Comparison of ENCODE assay signal across 28 mouse cellular contexts in genomic region chr11:25167939-25168338, GRCm38 (mm10).
"Had no signal": no experiment of that assay in that cellular context is flagged by ENCODE, and none has a peak within 500 bp of the region (broad histone marks: within the 10 kb centered on the region; RNA-seq: fewer than 3 reads in every experiment).

No protein-coding gene starts in this region.

- H3K9ac ChIP-seq: heart, embryonic 13.5 days; heart, embryonic 15.5 days; hindbrain, embryonic 13.5 days; hindbrain, embryonic 15.5 days; kidney, embryonic 15.5 days; limb, embryonic 12.5 days; liver, embryonic 13.5 days; liver, embryonic 15.5 days had no signal

- H3K27me3 ChIP-seq: heart, embryonic 13.5 days; heart, embryonic 15.5 days; hindbrain, embryonic 13.5 days; hindbrain, embryonic 15.5 days; kidney, embryonic 15.5 days; limb, embryonic 12.5 days; liver, embryonic 13.5 days; liver, embryonic 15.5 days had no signal

- DNase-seq: gastrocnemius, adult 2 months; gastrocnemius, postnatal 10 days; gastrocnemius, postnatal 25 days; heart, adult 18-20 months; heart, postnatal 14 days; heart, postnatal 36 days; kidney, adult 11 months; kidney, adult 2 months; kidney, adult 9 months; kidney, postnatal 14 days; kidney, postnatal 36 days; liver; liver, embryonic 13.5 days had no signal

- H3K4me1 ChIP-seq: heart, embryonic 15.5 days; hindbrain, embryonic 13.5 days; hindbrain, embryonic 15.5 days; kidney, embryonic 15.5 days; limb, embryonic 10.5 days; limb, embryonic 12.5 days; liver, embryonic 13.5 days; liver, embryonic 15.5 days had no signal

- H3K27ac ChIP-seq: gastrocnemius, adult 2 months; heart, embryonic 13.5 days; heart, embryonic 15.5 days; hindbrain, embryonic 13.5 days; hindbrain, embryonic 15.5 days; hindbrain, postnatal 0 days; kidney, embryonic 15.5 days; kidney, postnatal 0 days; layer of hippocampus, adult 2 months; left cerebral cortex, adult 2 months; limb, embryonic 10.5 days; limb, embryonic 12.5 days; liver, embryonic 13.5 days; liver, embryonic 15.5 days had no signal

- H3K4me2 ChIP-seq: heart, embryonic 11.5 days; heart, embryonic 13.5 days; heart, embryonic 15.5 days; hindbrain, embryonic 13.5 days; hindbrain, embryonic 15.5 days; kidney, embryonic 15.5 days; limb, embryonic 12.5 days; liver, embryonic 11.5 days; liver, embryonic 13.5 days; liver, embryonic 15.5 days had no signal

- H3K9me3 ChIP-seq: heart, embryonic 13.5 days; heart, embryonic 15.5 days; hindbrain, embryonic 13.5 days; hindbrain, embryonic 15.5 days; kidney, embryonic 15.5 days; limb, embryonic 10.5 days; limb, embryonic 12.5 days; liver, embryonic 13.5 days; liver, embryonic 15.5 days had no signal

- H3K4me3 ChIP-seq: gastrocnemius, adult 2 months; heart, embryonic 13.5 days; heart, embryonic 15.5 days; hindbrain, embryonic 13.5 days; hindbrain, embryonic 15.5 days; kidney, embryonic 15.5 days; layer of hippocampus, adult 2 months; left cerebral cortex, adult 2 months; limb, embryonic 10.5 days; limb, embryonic 12.5 days; liver, embryonic 13.5 days; liver, embryonic 15.5 days had no signal

- H3K36me3 ChIP-seq: heart, embryonic 13.5 days; heart, embryonic 15.5 days; hindbrain, embryonic 13.5 days; hindbrain, embryonic 15.5 days; kidney, embryonic 15.5 days; limb, embryonic 10.5 days; limb, embryonic 12.5 days; liver, embryonic 13.5 days; liver, embryonic 15.5 days had no signal

- ATAC-seq: hindbrain, postnatal 0 days; intestine, embryonic 16.5 days had no signal
